Mouse (Mus musculus) thymus, postnatal 10 days (tissue): ENCODE measurements around the gene Tead2.
A peak's percentile ranks its signal among the peaks of the same experiment; 100 is the strongest.

Experiments used
- DNase-seq, 2 experiments: peaks; one replicate each; pipeline ENCODE4 v3.0.0; 2021; ENCODE audit warnings: low spot score in 2 of 2

Gene Tead2

DNA sequence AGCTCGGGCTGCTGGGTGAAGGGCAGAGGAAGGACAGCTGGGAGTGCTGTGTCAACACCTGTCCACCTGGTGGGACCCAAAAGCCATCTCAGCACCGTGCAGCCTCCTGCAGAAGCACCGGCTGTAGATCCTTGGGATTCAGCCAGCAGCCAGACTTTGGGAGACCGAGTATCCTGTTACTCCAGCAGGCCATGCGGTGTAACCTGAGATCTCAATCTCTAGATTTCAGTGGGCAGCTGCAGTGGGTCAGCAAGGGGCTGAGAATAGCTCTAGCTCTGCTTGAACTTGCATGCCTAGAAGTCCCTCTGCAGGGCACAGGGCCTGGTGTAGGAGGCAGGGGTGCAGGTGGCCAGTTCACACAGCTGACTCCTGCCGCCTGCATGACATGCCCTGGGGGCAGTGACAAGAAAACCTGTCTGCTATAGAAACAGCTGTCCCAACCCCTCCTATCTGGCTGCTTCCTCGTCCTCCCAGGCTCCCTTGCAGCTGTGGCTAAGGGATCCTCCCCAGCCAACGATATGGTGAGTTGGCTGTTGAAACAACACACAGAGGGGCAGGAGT is 23.7 kb upstream of the Tead2 start:
- DNase-seq = no peak

DNA sequence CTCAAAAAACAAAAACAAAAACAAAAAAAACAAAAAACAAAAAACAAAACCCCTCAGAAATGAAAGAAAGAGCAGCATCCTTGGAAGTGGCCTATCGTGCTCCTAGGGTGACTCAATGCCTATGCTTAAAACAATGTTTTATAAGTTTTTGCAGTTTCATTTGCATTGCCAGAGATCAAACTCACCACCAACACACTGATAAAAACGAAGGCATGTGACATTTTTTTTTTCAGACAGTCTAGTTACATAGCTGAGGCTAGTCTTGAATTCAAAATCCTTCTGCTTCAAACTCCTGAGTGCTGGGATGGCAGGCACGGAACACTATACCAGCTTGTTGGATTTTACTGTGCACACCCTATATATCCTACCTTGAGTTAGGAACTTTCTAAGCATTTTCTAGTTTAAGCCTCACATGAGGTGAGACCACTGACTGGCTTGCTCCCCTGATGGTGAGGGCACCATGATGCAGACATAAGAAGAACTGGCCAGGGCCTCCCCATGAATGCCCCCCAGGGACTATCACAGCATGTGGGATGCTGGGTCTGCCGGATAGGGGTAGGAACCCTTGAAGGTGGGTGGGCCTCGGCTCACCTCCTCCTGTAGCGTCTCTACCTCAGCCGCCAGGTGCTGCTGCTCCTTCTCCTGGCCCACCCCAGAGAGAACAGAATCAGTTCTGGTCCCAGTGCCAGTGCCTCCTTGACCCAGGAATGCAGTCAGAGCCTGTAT is 22.8 kb upstream of the Tead2 start:
- DNase-seq = no peak

DNA sequence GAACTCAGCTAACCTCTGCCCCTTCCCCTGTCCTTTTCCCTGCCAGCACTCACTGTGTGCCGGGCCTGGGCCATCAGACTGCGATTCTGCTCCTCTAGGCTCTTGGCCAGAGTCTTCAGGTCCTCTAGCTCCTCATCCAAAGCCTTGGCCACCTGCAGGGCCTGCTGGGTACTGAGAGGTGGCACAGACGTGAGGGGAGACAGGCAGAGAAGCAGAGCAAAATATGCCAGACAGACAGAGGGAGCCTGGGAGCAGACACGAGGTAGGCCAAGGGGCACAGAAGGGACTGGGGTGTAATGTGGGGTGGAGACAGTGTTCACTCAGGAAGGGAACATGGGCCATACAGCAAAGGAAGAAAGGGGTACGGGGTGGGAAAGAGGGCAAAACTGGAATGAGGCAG is 22.1 kb upstream of the Tead2 start:
- DNase-seq = no peak

DNA sequence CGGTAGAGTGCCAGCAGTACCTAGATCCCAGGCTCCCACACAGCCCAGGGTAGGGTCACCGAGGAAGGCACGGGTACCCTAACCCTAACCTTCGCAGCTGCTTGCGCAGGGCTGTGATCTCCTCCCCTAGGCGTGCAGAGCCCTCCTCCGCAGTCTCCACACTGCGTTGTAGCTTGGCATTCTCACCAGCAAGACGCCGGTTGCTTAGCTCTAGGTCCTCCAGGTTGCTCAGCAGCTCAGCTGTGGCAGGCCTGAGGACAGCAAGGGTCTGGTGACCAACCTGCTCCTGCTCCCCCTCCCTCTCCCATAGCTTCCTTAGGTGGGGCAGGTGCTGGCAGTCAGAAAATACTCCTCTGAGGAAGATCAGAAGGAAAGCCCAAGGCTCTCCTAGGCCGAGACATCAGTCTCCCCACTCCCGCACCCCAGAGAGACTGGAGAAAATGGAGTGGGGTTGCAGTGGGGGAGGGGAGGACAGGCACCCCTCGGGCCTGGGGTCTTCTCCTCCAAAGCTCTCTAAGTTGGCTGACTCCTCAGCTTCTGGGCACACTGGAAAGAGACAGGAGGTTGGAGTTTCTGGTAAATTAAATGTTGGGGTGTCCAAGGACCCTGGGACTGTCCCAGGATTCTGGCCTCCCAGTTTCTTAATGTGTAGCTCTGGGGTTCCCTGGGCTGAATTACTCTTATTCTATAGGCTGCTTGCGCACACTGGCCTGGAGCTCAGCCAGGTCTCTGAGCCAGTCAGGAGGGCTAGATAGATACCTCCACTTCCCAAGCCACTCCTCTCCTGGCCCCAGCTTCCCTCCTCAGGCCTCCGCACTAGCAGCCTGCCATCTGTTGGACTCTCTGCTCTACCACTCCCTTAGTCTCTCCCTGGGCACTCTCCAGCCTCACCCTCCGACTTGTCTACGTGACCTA is 21.4 kb upstream of the Tead2 start:
- no peak for DNase-seq

DNA sequence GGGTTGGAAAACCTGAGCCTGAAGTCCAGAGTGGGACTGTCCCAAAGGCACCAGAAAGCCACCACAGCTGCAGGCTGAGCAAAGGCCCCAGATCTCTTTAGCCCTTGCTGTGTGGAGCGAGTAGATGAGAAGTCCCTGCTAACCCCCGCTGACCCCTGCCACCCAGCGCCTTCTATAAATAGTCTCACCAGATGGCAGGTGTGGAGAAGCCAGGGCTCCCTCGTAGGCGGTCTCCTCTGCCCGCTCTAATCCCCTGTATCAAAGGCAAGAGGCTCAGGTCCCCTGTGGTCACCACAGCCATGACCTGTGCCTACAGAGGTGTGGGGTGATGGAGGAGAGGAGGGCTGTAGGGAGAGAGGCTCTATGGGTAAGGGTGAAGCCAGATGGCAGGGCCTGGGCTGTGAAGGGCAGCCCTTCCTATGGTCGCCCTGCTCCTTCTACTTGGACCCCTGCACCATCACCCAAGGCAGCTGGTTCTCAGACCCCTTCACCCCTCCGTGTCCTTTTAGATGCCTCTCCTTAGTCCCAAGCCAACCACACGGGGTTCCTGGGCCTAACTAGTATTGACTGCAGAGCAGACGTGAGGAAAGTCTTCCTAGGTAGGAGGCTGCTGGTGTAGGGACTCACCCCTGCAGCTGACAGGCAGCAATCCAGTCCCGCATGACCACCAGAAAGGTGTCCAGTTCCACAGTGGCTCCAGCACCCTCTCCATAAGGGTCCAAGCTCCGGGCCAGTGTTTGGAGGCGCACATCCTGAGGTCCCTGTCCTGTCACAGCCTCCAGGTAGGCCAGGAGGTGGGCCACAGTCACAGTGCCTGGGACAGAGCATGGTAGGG is 20.0 kb upstream of the Tead2 start:
- DNase-seq = no peak

DNA sequence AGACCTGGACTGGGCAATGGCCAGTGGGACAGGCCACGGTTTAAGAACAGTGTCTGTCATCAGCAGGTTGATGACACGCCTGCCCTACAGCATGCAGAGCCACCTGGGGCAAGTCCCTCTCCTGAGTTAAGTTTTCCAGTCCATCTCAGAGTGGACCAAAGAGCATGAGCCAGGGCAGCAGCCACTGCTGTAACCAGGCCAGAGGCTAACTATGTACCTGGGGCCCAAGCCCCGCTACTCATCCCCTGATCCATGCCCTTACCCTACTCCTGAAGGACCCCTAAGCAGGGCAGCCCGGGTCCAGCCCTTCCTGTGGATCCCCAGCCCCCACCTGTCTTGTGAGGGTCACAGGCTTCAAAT is 19.4 kb upstream of the Tead2 start:
- DNase-seq = no peak

DNA sequence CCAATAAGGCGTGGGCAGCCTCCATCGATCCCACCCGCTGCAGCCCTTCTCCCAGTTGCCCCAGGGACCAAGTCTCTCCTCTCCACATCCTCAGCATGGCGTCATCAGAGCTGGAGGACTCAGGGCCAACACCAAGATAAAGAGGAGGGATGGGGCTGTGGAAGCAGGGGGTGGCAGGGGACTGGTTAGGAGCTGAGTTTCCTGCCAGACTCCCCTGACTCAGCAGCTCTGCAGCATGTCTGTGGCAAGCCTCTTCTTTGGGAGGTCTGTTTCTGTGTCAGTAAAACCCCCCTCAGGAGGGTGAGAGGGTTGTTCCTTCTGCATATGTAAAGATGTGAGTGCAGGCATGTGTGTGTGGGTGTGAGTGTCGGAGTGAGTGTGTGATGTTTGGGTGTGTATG is 18.6 kb upstream of the Tead2 start:
- no peak for DNase-seq

DNA sequence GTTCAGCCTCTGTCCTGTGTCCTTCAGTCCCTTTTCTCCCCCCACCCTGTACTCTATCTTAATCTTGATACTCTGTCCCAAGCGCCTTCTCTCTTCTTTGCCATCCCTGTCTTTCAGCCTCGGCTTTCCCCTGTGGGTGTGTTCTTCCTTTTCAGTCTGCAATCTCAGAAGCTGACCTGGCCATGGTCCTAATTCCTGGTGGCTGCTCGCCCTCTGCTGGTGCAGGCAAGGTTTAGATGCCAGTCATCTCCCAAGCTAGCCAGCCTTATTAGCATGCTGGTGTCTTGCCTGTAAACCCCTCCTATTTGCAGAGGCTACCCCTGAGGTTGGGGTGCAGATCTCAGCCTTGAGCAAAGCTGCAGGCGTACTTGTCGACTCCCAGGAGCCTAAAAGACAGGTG is 17.1 kb upstream of the Tead2 start:
- DNase-seq = no peak

DNA sequence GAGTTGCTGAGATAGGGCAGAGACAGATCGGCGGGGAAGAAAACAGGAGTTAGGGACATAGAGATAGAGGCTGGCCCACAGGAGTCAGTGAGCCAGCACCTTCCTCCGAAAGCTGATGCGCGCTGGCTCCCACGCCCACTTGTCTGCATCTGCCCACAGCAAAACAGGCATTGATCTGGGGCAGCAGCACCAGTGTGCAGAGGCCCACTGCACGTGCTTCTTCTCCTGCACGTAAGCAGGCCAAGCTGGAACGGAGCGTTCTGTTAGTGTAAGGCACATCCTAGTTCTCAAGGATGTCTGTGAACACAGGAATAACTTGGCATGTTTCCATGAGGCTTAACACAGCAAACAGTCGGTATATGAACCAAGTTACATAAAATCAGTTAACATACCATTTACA is 16.6 kb upstream of the Tead2 start:
- DNase-seq = no peak

DNA sequence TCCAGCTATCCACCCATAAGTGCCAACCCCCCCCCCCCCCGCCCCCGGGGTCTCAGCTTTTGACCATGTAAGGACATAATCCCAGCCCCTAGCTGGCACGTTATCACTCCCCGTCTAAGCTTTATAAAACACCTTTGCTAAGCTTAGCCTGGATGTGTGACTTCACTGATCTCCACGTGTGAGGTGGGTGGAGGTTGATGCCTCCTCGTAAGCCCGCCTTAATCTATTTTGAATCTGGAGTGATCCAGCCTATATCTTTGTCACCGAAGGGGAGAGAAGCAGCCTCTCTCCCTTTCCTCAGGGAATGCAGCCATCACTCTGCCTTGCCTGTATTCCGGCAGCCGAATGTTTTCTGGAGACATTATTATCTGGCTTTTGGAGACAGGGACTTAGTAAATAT is 12.9 kb upstream of the Tead2 start:
- DNase-seq = no peak

DNA sequence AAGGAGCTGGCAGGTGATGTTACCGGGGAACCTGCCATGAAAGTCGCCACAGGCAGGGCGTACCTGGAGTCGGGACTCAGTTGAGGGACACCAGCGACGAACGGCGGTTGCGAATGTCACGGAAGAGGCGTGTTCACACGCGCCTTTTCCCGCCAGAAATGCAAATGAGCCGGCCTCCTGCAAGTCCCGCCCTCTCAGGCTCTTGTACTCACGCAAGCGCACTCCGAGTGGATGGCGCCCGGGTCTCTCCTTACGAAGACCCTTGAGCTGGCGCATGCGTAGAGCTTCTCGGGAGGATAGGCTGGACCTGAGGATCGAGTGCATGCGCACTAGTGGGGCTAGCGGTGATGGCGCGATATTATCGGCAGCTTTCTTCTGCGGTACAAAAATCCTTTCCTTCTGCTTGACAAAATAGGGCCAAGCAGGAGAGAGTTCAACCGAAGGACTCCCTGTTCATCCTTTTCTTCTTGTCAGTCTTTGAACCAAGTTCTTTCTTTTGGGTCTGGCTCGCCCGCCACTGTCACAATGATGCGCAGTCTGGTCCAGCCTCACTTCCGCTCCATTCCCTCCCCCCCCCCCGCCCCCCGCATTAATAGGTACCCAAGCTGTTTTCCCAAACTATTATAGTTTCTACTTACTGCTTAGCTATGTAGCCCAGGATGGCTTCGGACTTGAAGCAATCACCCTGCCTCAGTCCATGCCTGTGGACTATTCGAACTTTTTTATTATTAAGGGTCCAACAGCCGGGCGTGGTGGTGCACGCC is 11.0 kb upstream of the Tead2 start, which contains the start of gene Ccdc155:
Gene Ccdc155 (minus strand): TSS at position 513 of the 764 bp plus-strand sequence.
- peak; percentile 91 to 92 for DNase-seq

DNA sequence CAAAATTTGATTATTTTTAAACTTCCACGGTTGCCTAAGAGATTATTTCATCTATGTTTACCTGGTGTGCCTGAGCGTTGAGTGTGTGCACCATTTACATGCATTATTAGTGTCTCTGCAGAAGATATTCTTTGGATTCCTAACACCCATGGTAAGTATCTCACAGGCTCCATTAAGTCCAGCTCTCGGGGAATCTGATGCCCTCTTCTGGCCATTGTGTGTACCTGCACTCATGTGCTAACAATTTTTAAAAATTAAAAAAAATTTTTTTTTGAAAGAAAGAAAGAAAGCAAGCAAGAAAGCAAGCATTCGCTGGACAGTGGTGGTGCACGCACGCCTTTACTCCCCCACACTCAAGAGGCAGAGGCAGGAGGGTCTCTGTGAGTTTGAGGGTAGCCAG is 7.3 kb upstream of the Tead2 start:
- no peak for DNase-seq

DNA sequence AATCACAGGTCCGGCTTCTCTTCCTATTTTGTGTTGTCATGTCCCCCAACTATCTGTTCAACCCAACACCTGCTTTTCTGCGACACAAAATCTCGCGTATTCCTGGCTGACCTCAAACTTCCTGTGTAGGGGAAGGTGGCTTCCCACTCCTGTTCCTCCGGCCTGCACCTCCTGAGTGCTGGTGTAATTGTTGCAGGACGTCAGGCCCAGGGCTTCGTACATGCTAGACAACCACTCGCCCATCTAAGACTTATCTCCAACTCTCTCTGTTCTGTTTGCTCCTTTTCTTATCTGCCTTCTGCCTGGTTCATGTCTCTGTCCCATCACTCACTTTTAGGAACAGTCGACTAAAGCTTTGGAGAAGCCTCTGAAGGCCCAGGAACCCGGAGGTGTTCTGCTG is 4.5 kb upstream of the Tead2 start:
- no peak for DNase-seq

DNA sequence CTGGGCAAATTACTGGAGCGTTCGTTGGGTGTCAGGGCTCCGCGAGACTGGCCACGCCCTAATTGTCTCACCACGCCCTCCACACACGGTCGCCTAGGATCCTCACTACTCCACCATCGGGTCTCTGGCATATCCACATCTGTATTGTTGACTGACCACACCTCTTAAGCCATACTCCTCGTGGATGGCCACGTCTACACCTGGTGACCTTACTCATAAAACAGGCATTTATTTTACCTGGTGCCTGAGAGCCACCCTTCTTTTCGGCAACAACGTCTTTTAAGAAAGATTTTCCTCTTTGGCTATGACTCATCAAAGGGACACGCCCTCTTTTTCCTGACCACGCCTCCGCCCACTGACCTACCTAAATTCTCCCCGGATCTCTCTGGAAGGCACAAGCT is 3.7 kb upstream of the Tead2 start, which contains the start of gene Dkkl1:
Gene Dkkl1 (minus strand): TSS at position 297 of the 401 bp plus-strand sequence.
- no peak for DNase-seq

DNA sequence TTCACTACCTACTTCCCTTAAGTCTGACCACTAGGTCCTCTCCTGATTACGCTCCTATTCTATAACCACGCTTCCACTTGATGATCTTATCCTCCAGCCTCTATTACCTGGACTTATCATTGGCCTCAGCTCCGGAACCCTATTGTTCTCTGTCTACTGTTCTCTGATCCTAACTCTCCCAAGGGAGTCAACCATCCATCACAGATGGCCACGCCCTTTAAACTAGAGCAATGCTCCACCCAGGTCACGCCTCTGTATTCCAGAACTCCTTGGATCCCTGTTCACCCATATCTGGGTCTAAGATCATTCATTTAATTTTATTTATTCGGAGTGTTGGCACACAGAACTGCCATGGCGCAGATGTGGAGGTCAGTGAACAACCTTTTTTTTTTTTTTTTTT is 3.2 kb upstream of the Tead2 start:
- no peak for DNase-seq

DNA sequence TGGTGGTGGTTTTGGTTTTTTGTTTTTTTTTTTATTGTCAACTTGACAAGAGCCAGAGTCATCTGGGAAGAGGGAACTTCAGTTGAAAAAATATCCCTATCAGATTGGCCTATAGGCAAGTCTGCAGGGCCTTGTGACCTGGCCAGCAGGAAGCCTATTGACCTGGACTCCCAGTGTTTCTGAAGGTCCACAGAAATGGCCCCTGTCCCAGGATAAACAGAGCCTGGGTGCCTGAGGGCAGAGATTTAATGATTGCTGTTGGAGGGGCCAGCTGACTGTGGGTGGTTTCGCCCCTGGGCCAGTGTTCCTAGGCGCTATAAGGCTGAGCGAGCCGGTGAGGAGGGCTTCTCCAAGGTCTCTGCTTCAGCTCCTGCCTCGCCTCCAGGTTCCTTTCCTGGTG is 1.8 kb upstream of the Tead2 start:
- DNase-seq = no peak

DNA sequence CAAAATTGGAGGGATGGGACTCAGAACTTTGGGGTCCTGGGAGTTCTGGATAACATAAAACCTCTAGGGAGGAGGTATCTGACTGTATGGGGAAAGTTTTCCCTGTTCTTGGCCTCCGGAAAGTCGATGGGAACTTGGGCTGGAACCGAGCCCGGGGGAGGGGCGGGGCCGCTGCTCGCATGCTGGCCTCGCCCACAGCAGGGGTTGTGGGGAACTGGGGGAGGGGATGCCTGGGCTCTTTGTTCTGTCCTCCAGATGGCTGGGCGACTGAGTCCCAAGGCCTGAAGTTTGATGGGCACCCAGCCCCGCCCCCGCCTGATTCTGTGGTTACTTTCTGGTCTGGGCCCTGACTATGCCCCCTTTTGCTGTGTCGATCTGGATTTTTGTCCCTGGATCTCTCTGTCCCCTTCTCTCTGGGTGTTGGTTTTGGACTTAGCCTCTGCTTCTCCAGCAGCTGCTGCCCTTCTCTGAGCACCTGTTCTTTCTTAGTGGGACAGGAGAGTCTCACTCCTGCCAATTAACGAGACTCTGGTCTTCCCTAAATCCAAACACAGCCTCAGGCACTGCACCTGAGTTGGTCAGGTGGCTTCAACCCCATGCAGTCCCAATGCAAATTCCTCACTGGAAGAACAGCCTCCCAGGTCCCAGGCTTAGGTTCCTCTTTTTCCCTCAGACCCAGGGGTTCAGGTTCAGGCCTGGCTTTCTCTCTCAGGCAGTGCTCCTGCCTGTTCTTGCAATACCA is 1.1 kb downstream of the Tead2 start:
- DNase-seq = no peak

DNA sequence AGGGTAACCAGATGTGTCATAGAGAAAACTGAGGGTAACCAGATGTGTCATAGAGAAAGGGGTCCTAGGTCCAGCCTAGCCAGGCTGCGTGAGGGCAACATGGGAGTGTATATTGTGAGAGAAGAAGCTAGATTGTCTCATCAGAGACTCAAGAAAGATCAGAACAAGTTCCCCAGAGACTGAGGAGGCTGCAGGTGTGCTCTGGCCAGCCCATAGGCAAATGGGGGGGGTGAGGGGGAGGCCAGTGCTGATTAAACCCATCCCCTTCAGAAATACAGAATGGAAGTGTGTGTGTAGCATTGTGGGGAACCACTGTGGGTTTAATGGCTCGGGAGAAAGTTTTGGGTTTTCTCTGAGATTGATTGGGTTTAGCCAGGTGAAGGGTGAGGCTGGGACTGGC is 6.1 kb downstream of the Tead2 start:
- DNase-seq = no peak

DNA sequence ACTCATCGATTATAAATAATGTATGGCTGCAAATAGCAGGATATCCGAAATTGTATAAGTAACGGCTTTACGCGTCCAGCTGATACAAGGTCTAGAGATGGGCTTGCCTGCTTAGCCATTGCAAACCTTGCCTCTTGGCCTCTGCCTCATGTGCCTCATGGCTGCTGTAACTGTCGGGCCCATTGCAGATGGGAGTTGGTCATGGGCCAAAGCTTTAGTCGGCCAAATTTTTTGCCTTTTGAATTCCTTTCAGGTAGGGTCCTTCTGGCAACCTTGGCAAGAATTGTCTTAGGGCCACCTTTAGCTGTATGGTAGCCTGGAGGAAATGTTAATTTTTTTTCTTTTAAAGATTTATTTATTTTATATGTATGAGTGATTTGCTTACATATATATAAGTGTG is 9.3 kb downstream of the Tead2 start:
- DNase-seq = no peak

DNA sequence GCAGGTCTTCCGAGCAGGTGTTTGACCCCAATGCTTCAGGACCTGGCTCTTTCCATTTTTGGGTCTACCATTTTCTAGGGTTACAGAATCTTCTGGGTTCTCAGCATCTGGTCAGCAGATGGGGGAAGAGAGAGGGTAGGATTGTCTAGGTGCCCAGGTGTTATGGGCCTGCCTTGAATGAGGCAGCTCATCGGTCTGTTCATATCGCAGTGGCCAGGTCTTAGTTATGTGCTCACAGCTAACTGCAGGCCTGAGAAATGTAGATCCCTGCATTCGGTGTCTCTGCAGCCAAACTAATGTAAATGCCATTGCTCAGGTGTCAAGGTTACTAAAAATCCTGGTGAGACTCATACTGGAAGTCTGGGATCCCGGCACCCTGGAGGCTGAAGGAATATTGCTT is 10.9 kb downstream of the Tead2 start:
- no peak for DNase-seq
